Mouse (Mus musculus) MEL (cell line): ENCODE measurements around the gene Dgkh.

Experiments used
- CHD2 ChIP-seq: IDR thresholded peaks from 2 replicates; pipeline ENCODE4 v1.6.1; 2011; ENCODE audit warnings: low read length, improper control_type of control experiment
- CTCF ChIP-seq, 3 experiments: IDR thresholded peaks in 2 of 3; conservative IDR thresholded peaks in 1 of 3; 2 replicates each; pipeline ENCODE4 v1.5.1; 2011 to 2012; ENCODE audit warnings: low read length in 3 of 3, low read depth in 2 of 3, mild to moderate bottlenecking in 2 of 3, improper control_type of control experiment in 1 of 3, inconsistent platforms in 1 of 3, mixed read lengths in 1 of 3, moderate library complexity in 1 of 3; ENCODE audit not compliant: control insufficient read depth in 1 of 3, insufficient read depth in 1 of 3, poor library complexity in 1 of 3, severe bottlenecking in 1 of 3
- ELF1 ChIP-seq: IDR thresholded peaks from 2 replicates; pipeline ENCODE4 v1.6.1; 2014; ENCODE audit warnings: low read depth, mild to moderate bottlenecking, inconsistent platforms, low read length, improper control_type of control experiment, moderate library complexity
- NRF1 ChIP-seq: IDR thresholded peaks from 2 replicates; pipeline ENCODE4 v1.6.1; 2014; ENCODE audit warnings: low read depth, mild to moderate bottlenecking, inconsistent platforms, low read length, improper control_type of control experiment, moderate library complexity; ENCODE audit not compliant: poor library complexity, insufficient read depth, severe bottlenecking
- POLR2A ChIP-seq, 2 experiments: IDR thresholded peaks; 2 replicates each; pipeline ENCODE4 v1.6.1; 2011 to 2012; ENCODE audit warnings: low read length in 2 of 2, mild to moderate bottlenecking in 2 of 2, control low read depth in 1 of 2, improper control_type of control experiment in 1 of 2, low read depth in 1 of 2, moderate library complexity in 1 of 2; ENCODE audit not compliant: control insufficient read depth in 1 of 2, insufficient read depth in 1 of 2, poor library complexity in 1 of 2
- RAD21 ChIP-seq: IDR thresholded peaks from 2 replicates; pipeline ENCODE4 v1.6.1; 2011; ENCODE audit warnings: mild to moderate bottlenecking, low read depth, low read length, improper control_type of control experiment
- TCF12 ChIP-seq: IDR thresholded peaks from 2 replicates; pipeline ENCODE4 v1.6.1; 2014; ENCODE audit warnings: low read depth, mild to moderate bottlenecking, inconsistent platforms, low read length, improper control_type of control experiment, moderate library complexity
- USF1 ChIP-seq: IDR thresholded peaks from 2 replicates; pipeline ENCODE4 v1.6.1; 2014; ENCODE audit warnings: low read depth, mild to moderate bottlenecking, inconsistent platforms, low read length, improper control_type of control experiment, moderate library complexity

- no peak for TF ChIP-seq TCF12
- TF ChIP-seq CTCF (IDR thresholded peaks at IDR 0.05 in 2 of 3, conservative IDR thresholded peaks at IDR 0.05 in 1 of 3; ENCODE audit: control insufficient read depth in 1 of 3, insufficient read depth in 1 of 3, low read depth in 2 of 3, low read length in 3 of 3, poor library complexity in 1 of 3, severe bottlenecking in 1 of 3): no peak
- TF ChIP-seq USF1: no peak
- no peak for TF ChIP-seq ELF1
- no peak for TF ChIP-seq POLR2A (IDR thresholded peaks at IDR 0.05; ENCODE audit: control insufficient read depth in 1 of 2, insufficient read depth in 1 of 2, low read depth in 1 of 2, low read length in 2 of 2, poor library complexity in 1 of 2)
- no peak for TF ChIP-seq NRF1
- no peak for TF ChIP-seq CHD2
- TF ChIP-seq RAD21: no peak
These were observed 202.3 kb downstream of the Dgkh start for GRCm38 (mm10) chr14:78530256-78530655.
